Mouse (Mus musculus): Measurements from ENCODE around the gene Med25. TPM values are rescaled to one million over a fixed set of nuclear protein-coding genes. Genes with fewer than 3 reads are reported as not detected.

Med25 gene
- total RNA-seq, 4 experiments from 2014 or later, result 64.0 to 79.1 (median 71.0) TPM

GRCm38 (mm10) chr7:44848561-44849415 lies 43.7 kb downstream of the Med25 start, which contains the start of the genes Akt1s1 and Tbc1d17:
Akt1s1 (plus strand) TSS chr7:44848991.
Tbc1d17 (minus strand) TSS chr7:44849079.
- DNase-seq (ENCODE audit: low spot score in 2 of 2), result peak; percentile 99 to 100

- DNase-seq (ENCODE audit: low spot score in 2 of 2), result no peak
Measured at GRCm38 (mm10) chr7:44847772-44848171, 44.7 kb downstream of the Med25 start.

- no peak for DNase-seq (ENCODE audit: low spot score in 2 of 2)
Measured at GRCm38 (mm10) chr7:44846804-44847203, 45.7 kb downstream of the Med25 start.

GRCm38 (mm10) chr7:44845006-44845405 lies 47.5 kb downstream of the Med25 start:
- DNase-seq (ENCODE audit: low spot score in 2 of 2), result no peak

GRCm38 (mm10) chr7:44841825-44842463 lies 50.6 kb downstream of the Med25 start:
- DNase-seq (ENCODE audit: low spot score in 2 of 2), result no peak

- no peak for DNase-seq (ENCODE audit: low spot score in 2 of 2)
Measured at GRCm38 (mm10) chr7:44840426-44840825, 52.1 kb downstream of the Med25 start.

- no peak for DNase-seq (ENCODE audit: low spot score in 2 of 2)
Measured at GRCm38 (mm10) chr7:44839491-44840191, 52.9 kb downstream of the Med25 start.

- no peak for DNase-seq (ENCODE audit: low spot score in 2 of 2)
Measured at GRCm38 (mm10) chr7:44839171-44839490, 53.4 kb downstream of the Med25 start.

- no peak for DNase-seq (ENCODE audit: low spot score in 2 of 2)
Measured at GRCm38 (mm10) chr7:44838073-44838472, 54.4 kb downstream of the Med25 start.

- DNase-seq (ENCODE audit: low spot score in 2 of 2), result peak; percentile 70 to 80
Measured at GRCm38 (mm10) chr7:44836423-44837053, 56.0 kb downstream of the Med25 start.

GRCm38 (mm10) chr7:44836016-44836404 lies 56.5 kb downstream of the Med25 start:
- DNase-seq (ENCODE audit: low spot score in 2 of 2), result no peak

GRCm38 (mm10) chr7:44835373-44836015 lies 57.0 kb downstream of the Med25 start:
- no peak for DNase-seq (ENCODE audit: low spot score in 2 of 2)

GRCm38 (mm10) chr7:44832763-44833162 lies 59.7 kb downstream of the Med25 start:
- DNase-seq (ENCODE audit: low spot score in 2 of 2), result no peak

- DNase-seq (ENCODE audit: low spot score in 2 of 2), result no peak
Measured at GRCm38 (mm10) chr7:44828706-44829105, 63.8 kb downstream of the Med25 start.

GRCm38 (mm10) chr7:44826771-44827170 lies 65.7 kb downstream of the Med25 start:
- no peak for DNase-seq (ENCODE audit: low spot score in 2 of 2)

Small RNA genes lying within 50 kb of the gene (microRNA-seq; reads per million reads assigned to microRNA genes)
- gene Mir707, result not detected

Other genes starting within 250 kb of the Med25 start
- gene Myh14, start 221.9 kb downstream of the Med25 start, total RNA-seq (2022), result 10 to 100 TPM; 38.7 to 58.3 (median 42.5) TPM
- not detected for gene Izumo2, start 184.0 kb downstream of the Med25 start, total RNA-seq (2022)
- gene Vrk3, start 144.3 kb downstream of the Med25 start, total RNA-seq (2022), result 10 to 100 TPM; 19.9 to 23.5 (median 21.6) TPM
- under 1 TPM in 1 of 4 experiments, not detected in 3; 0.13 TPM for gene Zfp473, start 141.7 kb downstream of the Med25 start, total RNA-seq (2022)
- gene Nup62, start 76.6 kb downstream of the Med25 start, total RNA-seq (2022), result 10 to 100 TPM; 18.8 to 25.8 (median 22.7) TPM
- 1 to 10 TPM; 1.8 to 4.4 (median 2.6) TPM for gene Il4i1, start 76.3 kb downstream of the Med25 start, total RNA-seq (2022)
- 10 to 100 TPM; 71.2 to 97.1 (median 77.4) TPM for gene Atf5, start 76.1 kb downstream of the Med25 start, total RNA-seq (2022)
- gene Akt1s1, start 43.7 kb downstream of the Med25 start, total RNA-seq (2022), result 100 to 1,000 TPM; 139 to 158 (median 141) TPM
- 10 to 100 TPM; 58.9 to 71.3 (median 63.3) TPM for gene Tbc1d17, start 43.6 kb downstream of the Med25 start, total RNA-seq (2022)
- 10 to 100 TPM; 21.2 to 23.9 (median 22.4) TPM for gene Pnkp, start 35.6 kb downstream of the Med25 start, total RNA-seq (2022)
- gene Ptov1, start 22.9 kb downstream of the Med25 start, total RNA-seq (2022), result 100 to 1,000 TPM; 146 to 178 (median 160) TPM
- 10 to 100 TPM; 17.4 to 27.1 (median 18.7) TPM for gene Fuz, start 3.4 kb upstream of the Med25 start, total RNA-seq (2022)
- 10 to 100 TPM; 63.5 to 67.9 (median 65.5) TPM for gene Ap2a1, start 36.8 kb upstream of the Med25 start, total RNA-seq (2022)
- not detected for gene Tsks, start 50.5 kb upstream of the Med25 start, total RNA-seq (2022)
- 1 to 10 TPM in 1 of 4 experiments, under 1 TPM in 3; 0.61 to 1.3 (median 0.71) TPM for gene Cpt1c, start 82.1 kb upstream of the Med25 start, total RNA-seq (2022)
- gene Prmt1, start 93.9 kb upstream of the Med25 start, total RNA-seq (2022), result 100 to 1,000 TPM; 144 to 162 (median 152) TPM
- gene Irf3, start 104.9 kb upstream of the Med25 start, total RNA-seq (2022), result 10 to 100 TPM; 13.5 to 22.2 (median 17.9) TPM
- gene Bcl2l12, start 106.0 kb upstream of the Med25 start, total RNA-seq (2022), result 10 to 100 TPM in 1 of 4 experiments, 1 to 10 TPM in 3; 8.2 to 13.0 (median 9.4) TPM
- 10 to 100 TPM; 43.2 to 50.7 (median 48.4) TPM for gene Scaf1, start 123.7 kb upstream of the Med25 start, total RNA-seq (2022)
- gene Rras, start 125.2 kb upstream of the Med25 start, total RNA-seq (2022), result 10 to 100 TPM; 20.1 to 25.7 (median 21.3) TPM
- 10 to 100 TPM; 15.3 to 17.5 (median 15.9) TPM for gene Prr12, start 160.2 kb upstream of the Med25 start, total RNA-seq (2022)
- 10 to 100 TPM; 24.5 to 31.0 (median 28.2) TPM for gene Nosip, start 169.7 kb upstream of the Med25 start, total RNA-seq (2022)
- 10 to 100 TPM in 2 of 4 experiments, 1 to 10 TPM in 2; 7.2 to 13.3 (median 10.6) TPM for gene Prrg2, start 170.0 kb upstream of the Med25 start, total RNA-seq (2022)
- gene Rcn3, start 199.5 kb upstream of the Med25 start, total RNA-seq (2022), result 10 to 100 TPM in 1 of 4 experiments, 1 to 10 TPM in 3; 4.1 to 10.2 (median 7.5) TPM
- 10 to 100 TPM; 23.8 to 37.0 (median 30.0) TPM for gene Fcgrt, start 211.1 kb upstream of the Med25 start, total RNA-seq (2022)
- gene Rps11, start 231.7 kb upstream of the Med25 start, total RNA-seq (2022), result 100 to 1,000 TPM; 471 to 554 (median 519) TPM
- 100 to 1,000 TPM; 647 to 843 (median 690) TPM for gene Rpl13a, start 236.0 kb upstream of the Med25 start, total RNA-seq (2022)
- not detected for gene Gm45713, start 243.5 kb upstream of the Med25 start, total RNA-seq (2022)
- 1 to 10 TPM in 3 of 4 experiments, under 1 TPM in 1; 0.94 to 2.7 (median 2.3) TPM for gene Flt3l, start 243.7 kb upstream of the Med25 start, total RNA-seq (2022)

Data from gastrocnemius, adult 8-10 months (tissue).